16 mouse cellular contexts compared by ENCODE assay signal in genomic region chr16:76292656-76293055, GRCm38 (mm10).
"Had no signal": no experiment of that assay in that cellular context is flagged by ENCODE, and none has a peak within 500 bp of the region (broad histone marks: within the 10 kb centered on the region; RNA-seq: fewer than 3 reads in every experiment).

No protein-coding gene starts in this region.

- H3K27me3 ChIP-seq: limb, embryonic 12.5 days; neural tube, embryonic 12.5 days had no signal

- H3K4me1 ChIP-seq: limb, embryonic 12.5 days; neural tube, embryonic 12.5 days had no signal

- DNase-seq: kidney, adult 18-20 months; kidney, postnatal 14 days; layer of hippocampus, adult 9-11 months; layer of hippocampus, postnatal 36 days; lung, adult 2 months; lung, postnatal 36 days; midbrain, embryonic 14.5 days; retina, postnatal 1 day; right cerebral cortex, postnatal 4 days; spleen, adult 18-20 months; thymus, postnatal 36 days had no signal

- H3K9ac ChIP-seq: limb, embryonic 12.5 days; liver, embryonic 14.5 days; neural tube, embryonic 12.5 days had no signal

- H3K4me2 ChIP-seq: limb, embryonic 12.5 days; neural tube, embryonic 12.5 days had no signal

- ATAC-seq: inflammation-experienced regulatory T-cells, adult 6 months; lung, postnatal 0 days had no signal

- H3K9me3 ChIP-seq: limb, embryonic 12.5 days; neural tube, embryonic 12.5 days had no signal

- H3K4me3 ChIP-seq: limb, embryonic 12.5 days; neural tube, embryonic 12.5 days had no signal

- H3K27ac ChIP-seq: limb, embryonic 12.5 days; liver, embryonic 14.5 days; neural tube, embryonic 12.5 days had no signal
